Mouse (Mus musculus): ENCODE results near the gene Rint1.

DNA sequence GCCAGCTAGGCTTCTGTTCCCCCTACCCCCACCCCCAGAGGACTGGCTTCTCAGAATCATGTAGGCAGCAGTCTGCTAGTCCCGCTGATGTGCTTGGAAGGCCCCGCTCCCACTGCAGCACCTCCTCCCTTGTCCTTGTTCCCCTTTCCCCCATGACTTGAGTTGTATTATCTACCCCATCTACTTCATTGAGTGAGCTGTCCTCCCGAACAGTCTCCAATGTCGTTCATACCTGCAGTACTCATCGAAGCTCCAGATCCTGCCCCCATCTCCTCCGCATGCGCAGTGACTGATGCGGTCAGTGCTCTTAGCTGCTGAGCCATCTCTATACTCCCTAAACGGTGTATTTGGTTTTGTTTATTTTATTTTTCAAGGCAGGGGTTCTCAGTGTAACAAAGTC lies 74.2 kb downstream of the Rint1 start:
- TF ChIP-seq CTCF (IDR thresholded peaks at IDR 0.05; ENCODE audit: low read depth) (no peak), EP300 (optimal IDR thresholded peaks at IDR 0.05) (no peak)

Measured in stomach, postnatal 0 days (tissue).